Mouse (Mus musculus): ENCODE measurements around the gene Adgre4.
A peak's percentile ranks its signal among the peaks of the same experiment; 100 is the strongest.
"Not testable (repeated sequence)": the region's sequence is repeated elsewhere in the genome, so short reads cannot be mapped to it uniquely, and the experiment has no call there.

Adgre4 gene

DNA sequence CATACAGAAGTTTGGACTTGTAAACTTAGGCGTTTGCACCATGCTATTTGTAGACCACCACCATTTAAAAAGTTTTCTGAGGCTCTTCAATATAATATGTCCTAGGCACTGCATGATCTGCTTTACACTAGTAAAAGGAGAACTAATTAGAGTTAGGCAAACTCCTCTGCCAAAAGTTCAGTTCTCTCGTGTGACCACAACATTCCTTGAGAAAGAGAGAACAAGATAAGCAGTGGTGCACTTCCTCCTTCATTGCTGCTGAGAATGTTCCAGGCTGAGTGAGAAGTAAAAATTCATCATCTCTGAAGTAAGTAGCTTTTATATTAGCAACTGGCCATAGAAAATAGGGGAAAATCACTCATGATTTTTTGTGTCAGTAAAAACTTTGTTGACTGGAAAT, at the start of gene Adgre4:
Gene Adgre4 (plus strand): TSS at position 199 of the 400 bp plus-strand sequence.
- DNase-seq: no peak

DNA sequence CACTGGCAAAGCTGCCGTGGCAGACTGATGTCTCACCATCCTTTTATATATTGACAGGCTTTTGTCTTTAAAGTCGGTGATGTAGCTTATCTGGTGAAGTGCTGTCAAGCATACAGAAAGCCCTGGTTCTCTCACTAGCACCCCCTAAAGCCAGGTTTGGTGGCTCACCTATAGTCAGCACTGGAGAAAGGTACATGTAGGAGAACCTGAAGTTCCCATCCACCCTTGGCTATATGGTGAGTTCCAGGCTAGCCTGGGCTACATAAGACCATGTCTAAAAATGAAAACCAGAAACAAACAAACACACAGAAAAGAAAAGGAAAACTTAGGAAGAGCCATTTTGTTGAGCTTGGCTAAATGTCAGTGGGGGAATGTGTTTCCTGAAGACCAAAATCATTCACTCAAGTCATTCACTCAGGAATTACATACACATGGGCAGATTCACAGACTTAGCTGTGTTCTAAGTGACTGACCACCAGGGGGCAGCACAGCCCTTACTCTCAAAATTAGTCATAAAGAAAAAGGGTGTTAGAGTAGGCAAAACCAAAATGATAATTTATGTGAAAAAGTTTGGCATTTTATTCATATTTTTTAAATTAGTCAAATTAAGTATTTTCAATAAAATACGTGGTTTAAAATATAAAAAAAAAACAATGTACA, 47.5 kb upstream of the Adgre4 start:
- DNase-seq: peak; percentile 84

DNA sequence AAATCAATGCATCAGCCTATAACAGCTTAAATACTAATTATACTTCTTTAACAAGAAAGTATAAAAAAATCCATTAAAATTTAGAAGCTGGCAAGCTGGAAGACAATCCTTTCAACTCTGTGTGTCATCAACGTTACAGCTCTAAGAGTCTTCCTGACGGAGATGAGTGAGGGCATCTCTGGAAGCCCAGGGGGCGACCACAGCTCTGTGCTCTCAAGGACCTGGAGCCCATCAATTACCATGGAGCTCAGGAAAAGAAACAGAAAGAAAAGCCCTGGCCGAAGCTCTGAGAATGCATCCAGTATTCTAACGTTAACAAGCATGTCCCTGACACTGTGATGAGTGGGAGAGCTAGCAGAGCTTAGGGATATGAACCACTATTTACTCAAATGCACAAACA, 46.9 kb upstream of the Adgre4 start:
- no peak for DNase-seq

DNA sequence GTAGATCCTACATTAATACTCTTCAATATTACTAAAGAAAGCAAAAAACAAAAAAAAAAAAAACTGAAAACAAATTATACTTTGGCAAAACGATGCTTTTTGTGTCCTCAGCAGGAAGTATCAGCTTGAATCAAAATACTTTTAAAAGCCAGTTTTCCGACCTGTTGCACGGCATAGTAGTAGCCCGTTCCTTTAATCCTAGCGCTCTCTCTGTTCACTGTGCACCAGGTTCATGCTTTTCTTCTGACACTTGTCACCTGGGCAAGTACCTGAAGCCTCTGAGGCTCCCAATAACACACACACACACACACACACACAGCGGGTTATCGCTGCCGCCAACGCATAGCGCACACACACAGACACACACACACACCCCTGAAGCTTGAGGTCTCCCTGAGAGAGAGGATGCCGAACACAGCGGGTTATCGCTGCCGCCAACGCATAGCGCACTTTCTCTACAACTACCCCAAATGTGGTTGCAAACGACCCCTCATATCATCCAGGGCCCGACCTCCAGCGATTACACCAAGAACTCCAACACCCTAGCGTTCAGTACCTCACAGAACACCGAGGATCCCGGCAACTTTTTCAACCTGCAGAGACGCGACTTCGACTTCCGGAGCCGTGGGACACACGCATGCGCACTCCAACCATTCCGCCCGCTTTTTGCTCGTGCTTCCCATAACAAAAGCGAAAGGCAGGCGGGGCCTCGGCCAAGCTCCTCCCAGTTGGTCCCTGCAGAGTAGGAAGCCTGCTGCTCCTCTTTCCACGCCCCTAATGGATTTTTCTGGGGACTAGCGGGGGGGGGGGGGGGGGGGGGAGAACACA, 37.6 kb upstream of the Adgre4 start, which contains the start of gene Pot1b:
Gene Pot1b (minus strand): TSS at position 645 of the 828 bp plus-strand sequence.
- peak; percentile 98 for DNase-seq

DNA sequence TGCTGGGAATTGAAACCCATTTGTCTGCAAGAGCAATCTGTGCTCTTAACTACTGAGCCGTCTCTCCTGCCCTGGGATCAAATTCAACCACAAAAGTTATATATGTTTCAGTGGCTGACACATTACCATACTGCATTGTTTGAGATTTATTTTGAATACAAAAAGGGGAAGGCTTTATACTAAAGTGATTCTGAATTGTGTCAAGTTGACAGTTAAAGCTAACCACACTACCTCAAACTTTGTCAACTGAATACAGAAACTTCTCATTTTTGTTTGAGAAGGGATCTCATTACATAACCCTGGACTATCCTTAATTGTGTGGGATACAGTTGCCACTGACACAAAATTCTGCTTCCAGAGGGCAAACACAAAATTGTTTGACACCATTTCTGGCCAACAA, 28.5 kb upstream of the Adgre4 start:
- no peak for DNase-seq

DNA sequence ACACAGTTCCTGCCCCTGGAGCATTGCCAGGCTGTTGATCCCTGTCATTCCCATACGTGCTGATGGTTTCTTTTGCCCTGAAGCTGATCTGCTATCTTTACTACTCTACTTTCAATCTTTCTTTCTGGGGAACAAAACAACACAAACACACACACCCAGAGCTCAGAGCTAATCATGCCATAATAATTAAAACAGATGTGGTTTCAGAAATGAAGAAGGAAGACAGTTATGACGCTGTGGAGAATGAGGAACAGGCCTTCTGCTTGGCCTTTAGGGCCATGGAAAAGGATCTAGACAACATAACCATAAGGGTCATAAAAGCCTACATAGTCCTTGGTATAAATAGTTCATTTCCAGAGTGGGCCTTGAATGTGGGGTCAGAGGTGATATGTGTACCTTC, 27.5 kb upstream of the Adgre4 start:
- no peak for DNase-seq

DNA sequence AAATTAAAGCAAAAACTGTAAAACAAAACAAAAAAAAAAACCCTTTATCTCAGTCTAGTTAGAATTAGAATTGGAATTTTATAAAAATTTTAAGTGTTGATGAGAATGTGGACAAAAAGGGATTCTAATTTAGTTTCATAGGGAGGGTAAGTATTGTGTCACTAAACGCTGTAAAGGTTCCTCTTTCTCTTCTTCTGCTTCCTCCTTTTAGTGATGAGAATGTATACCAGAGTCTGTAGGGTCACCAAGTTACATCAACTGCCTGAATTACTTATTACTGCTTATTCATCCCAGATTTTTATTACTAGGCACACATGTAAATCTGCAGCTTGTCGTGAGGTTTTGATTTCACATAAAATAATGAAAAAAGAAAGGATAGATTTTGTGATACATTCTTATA, 23.6 kb upstream of the Adgre4 start:
- no peak for DNase-seq

DNA sequence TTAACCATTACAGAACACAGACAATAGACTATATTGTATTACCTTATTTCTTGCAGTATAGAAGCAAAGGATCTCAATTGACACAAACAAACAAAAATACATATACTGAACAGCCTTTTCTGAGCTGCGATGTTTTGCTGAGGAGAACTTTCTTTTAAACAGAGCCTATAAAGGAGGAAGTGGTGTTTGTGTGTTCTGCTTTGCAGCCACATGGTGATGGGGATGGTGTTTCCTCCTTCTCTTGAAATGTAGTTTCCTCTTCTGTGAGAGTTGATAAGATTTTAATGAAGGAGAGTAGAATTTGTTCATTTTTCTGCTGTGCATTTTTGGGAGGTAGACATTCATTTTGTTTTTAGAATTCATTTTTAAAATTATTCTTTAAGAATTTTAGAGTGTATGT, 13.1 kb upstream of the Adgre4 start:
- DNase-seq: no peak

DNA sequence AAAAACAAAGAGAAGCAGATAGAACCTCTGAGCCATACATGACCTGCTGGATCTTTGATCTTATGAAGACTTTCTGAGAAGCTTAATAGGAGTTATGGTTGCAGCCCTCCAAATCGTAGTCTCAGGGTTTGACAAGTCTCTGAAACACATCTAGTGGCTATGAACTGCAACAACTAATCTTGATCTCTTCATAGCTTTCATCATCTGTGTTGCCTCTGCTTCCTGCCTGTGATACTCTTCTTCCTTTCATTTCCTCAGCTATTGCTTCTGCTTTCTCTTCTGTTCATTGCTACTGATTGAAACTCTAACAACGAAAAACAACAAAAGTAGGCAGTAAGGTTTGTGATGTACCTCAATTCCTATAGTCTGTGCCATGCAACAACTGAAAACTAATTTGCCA, 1.4 kb downstream of the Adgre4 start:
- DNase-seq: no peak

DNA sequence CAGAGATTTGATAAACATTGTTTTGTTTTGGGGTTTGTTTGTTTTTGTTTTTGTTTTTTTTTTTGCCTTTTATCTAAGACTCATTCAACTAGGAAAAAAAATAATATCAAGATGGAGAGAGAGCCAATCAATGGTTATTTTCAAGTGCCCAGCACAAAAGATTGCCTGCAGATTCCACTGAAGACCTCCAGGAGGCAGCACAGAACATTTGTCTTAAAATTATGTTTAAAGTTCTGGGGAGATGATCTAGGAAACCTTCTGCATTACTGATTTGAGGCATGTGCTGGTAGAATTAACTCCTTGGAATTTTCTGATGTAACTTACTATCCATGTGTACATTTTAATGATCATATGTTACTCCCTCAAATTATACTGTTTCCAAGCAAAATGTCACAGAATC, 63.9 kb downstream of the Adgre4 start:
- DNase-seq: no peak

DNA sequence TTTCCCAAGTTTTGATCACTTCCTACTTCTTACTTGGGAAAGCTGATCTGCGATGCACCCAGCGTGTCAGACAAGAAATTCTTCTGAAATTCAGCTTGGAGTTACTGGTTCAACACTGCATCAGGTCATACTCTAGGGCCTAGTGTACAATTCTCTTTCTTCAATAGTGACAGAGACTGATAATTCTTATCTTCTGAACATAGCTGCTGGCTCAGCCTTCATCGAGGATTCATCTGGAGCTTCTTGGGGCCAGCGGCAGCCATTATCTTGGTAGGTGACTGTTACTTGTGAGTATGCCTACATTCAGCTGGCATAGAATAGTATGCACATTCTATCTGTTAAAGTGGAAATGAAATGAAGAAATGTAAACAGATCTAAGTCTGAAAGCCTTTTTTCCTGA, 67.1 kb downstream of the Adgre4 start:
- no peak for DNase-seq

DNA sequence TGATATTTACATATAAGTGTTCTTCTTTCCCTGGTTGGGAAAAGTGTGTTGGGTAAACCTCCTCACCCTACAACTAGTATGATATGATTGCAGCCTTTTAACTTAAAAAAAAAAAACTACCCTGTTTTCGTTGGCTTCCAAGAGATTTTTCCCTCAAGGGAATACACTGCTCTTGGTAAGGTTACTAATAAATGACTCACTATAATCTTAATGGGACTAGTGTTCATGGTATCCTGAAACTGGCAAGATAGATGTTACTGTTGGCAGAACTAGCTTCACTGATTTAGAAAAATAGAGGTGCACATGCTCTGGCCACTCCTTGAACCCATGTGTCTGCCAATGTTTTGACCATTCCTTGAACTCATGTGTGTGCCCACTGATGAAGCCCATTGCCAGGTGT, 71.8 kb downstream of the Adgre4 start:
- DNase-seq: no peak

DNA sequence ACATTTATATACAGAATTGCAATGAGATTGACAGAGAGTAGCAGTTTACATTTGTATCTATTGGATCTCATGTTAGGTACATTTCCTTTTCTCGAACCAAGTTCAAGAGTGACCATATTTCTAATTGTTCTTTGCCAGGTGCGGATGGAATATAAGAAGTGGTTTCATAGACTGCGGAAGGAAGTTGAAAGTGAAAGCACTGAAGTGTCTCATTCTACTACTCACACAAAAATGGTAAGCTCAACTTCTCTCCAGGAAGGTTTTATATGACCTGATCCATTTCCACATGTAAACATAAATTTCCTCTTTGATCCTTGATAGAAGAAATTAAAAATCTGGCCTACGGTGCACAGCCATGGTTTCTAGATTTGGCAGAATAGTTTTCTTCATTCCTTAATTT, 93.3 kb downstream of the Adgre4 start:
- DNase-seq: no peak

DNA sequence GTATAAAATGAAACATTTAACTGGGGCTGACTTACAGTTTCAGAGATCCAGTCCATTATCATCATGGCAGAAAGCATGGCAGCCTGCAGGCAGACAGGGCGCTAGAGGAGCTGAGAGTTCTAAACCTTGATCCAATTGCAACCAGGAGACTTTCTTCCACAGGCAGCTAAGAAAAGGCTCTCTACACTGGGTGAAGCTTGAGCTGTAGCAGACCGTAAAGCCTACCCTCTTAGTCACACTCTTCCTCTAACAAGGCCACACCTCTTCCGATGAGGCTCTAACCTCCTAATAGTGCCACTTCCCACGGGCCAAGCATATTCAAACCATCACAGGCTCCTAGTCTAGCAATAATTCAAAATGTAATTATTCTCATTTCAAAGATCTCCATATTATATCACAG, 127.4 kb downstream of the Adgre4 start:
- DNase-seq: no peak

DNA sequence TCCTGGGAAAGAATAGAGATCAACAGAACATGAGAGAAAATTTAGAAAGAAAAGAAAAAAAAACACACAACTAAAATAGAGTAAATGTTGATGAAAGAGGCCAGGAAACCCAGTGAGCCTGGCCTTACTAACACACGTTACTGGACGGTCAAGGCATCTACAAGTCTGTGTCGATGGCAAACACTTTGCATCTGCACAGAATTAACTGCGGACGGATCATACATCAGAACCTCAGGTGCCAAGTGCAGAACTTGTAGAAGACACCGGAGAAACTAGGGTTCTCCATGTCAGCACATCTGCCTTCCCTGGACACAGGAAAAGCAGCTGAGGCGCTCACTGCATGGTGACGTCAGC, 128.5 kb downstream of the Adgre4 start:
- not testable (repeated sequence) for DNase-seq

DNA sequence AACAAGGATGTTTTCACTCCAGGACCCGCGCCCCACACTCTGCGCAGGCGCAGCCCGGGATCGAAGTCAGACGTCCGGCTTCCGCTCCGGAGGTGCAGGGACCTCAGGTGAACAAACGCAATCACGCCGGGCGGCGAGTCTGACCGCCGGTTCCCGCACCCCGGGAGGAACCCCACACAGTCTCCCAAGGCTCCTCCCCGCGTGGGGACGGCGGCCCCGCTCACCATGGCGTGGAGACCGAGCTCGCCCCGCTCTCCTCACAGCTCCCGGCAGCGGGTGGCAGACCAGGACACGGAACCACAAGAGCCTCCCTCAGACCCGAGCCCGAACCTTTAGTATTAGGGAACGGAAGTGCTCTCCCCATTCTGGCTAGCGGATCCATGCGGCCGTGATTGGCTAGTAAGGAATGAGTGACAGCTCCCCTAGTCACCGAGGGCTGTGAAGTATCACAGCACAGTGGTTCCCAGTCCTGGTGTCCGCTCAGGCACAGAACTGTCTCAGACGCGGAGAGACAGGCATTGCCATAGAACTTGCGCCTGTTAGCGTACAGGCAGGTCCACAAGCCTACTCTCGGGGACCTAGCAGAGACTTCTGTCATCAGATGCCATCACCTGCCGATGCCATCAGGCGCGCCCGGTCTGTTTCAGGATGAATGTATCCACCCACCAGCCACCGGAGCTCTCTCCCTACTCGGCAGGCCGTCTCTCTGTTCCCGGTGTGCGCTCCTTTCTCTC, 129.0 kb downstream of the Adgre4 start, which contains the start of gene Zfp119a:
Gene Zfp119a (minus strand): TSS at position 295 of the 734 bp plus-strand sequence.
- peak; percentile 69 for DNase-seq

DNA sequence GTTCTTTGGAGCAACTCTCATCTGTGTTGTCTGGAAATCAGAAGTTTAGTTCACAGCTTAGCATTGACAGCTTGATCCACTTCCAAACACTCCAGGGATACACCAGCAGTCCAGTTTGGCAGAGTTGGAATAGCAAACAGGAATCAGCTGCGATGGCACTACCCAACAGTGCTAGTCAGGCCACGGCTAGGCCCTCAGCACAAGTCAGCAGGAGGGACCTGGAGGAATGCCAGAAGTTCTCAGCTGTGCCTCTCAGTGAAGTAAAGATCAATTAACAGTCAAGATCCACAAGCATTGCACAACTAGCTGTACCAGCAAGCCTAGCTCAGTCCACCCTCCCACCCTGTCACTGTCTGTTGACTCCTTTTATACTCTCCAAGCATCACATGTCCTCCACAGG, 133.8 kb downstream of the Adgre4 start:
- no peak for DNase-seq

DNA sequence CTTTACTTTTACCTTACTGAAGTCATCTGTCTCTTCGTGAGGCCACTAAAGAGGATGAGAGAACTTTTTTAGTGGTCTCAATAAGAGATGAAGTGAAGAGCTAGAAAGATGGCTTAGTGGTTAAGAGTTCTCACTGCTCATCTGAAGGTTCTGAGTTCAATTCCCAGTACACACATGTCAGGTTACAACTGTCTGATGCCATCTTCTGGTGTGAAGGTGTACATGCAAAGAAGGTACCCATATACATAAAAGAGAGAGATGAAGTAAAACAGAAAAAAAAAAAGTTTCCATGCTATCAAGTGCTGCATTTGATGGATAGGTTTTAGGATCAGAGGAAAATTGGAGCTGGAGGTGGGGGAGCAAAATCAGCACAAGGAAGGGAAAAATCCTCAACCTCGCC, 135.1 kb downstream of the Adgre4 start:
- no peak for DNase-seq

DNA sequence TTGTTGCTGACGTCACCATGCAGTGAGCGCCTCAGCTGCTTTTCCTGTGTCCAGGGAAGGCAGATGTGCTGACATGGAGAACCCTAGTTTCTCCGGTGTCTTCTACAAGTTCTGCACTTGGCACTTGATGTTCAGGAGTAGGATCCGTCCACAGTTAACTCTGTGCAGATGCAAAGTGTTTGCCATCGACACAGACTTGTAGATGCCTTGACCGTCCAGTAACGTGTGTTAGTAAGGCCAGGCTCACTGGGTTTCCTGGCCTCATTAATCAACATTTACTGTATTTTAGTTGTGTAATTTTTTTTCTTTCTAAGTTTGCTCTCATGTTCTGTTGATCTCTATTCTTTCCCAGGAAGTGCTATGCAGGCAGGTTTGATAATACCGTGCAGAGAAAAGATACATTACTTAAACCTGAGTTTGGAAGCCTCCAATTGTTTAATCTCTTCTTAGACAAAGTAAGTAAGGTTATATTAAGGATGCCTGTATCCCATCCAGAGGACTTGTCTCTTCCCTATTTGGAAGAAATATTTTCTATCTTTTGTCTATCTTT, 142.7 kb downstream of the Adgre4 start:
- not testable (repeated sequence) for DNase-seq

DNA sequence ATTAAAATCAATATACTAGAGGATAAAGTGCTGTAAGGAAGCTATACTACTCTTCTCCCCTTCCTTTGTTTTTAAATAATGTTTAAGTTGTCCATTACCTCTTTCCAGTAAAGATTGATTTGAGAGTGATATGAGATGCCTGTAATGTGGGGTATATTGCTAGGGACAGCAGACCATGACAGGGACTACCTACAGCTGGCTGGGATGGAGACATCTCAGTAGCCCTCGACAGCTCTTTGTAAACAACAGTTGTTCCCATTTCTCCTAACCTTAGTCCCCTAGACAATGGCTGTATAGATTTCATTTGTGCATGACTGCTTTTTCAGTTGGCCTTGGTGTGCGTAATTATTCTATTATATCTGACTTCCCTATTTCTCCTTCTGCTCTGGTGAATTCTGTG, 153.3 kb downstream of the Adgre4 start:
- DNase-seq: no peak

Measured in right cerebral cortex, postnatal 14 days (tissue).